ENCODE assay signal across 8 mouse cellular contexts in the genomic region with DNA sequence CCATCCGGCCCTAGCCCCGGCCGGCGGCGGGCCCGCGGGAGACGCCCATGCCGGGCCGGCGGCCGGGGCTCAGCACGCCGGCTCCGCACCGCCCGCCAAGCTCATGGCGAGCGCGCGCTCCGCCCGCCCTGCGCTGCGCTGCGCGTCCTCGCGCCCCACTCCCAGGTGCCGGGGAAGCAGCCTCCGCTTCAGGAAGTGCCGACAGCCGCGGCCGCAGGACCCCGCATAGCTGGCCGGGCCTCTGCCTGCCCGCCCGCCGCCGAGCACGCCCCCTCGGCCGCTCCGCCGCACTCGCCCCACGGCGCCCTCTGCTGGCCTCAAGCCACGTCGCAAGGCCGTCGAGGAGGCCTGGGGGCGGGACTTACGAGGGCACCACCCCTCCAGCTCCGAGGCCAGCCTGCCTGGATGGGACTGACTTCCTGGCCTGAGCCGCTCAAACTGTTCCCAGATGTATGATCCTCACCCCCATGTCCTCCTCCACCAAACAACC. TPM values are rescaled to one million over a fixed set of nuclear protein-coding genes. Genes with fewer than 3 reads are reported as not detected.
DNase-seq lines count a peak whose midpoint lies in the region; ATAC-seq and TF ChIP-seq lines count a peak whose summit lies in the region.

No protein-coding gene starts in this region.

- peak; percentile 92 for ATAC-seq in embryonic facial prominence, embryonic 15.5 days (ENCODE audit: insufficient number of reproducible peaks, low FRiP score, low TSS enrichment, low read depth)
- ATAC-seq in kidney, embryonic 14.5 days (ENCODE audit: low FRiP score, low TSS enrichment) = peak; percentile 94
- peak; percentile 96 for ATAC-seq in limb, embryonic 14.5 days (ENCODE audit: low FRiP score, low read depth)
- peak; percentile 94 for ATAC-seq in midbrain, embryonic 16.5 days

- 0 out of 2 replicates have a peak, but pooled peaks cover 4% of the 10 kb centered on the region for H3K36me3 ChIP-seq in embryonic facial prominence, embryonic 15.5 days
- no peaks in the 10 kb centered on the region; the same call in 1 of the 2 replicates for H3K36me3 ChIP-seq in kidney, embryonic 14.5 days (ENCODE audit: control insufficient read depth, insufficient read depth, low read length)
- H3K36me3 ChIP-seq in limb, embryonic 14.5 days (ENCODE audit: control insufficient read depth, insufficient read depth, low read length) = 0 out of 2 replicates have a peak, but pooled peaks cover 6% of the 10 kb centered on the region
- H3K36me3 ChIP-seq in midbrain, embryonic 16.5 days (ENCODE audit: control insufficient read depth, insufficient read depth, low read length) = no peaks in the 10 kb centered on the region
- H3K36me3 ChIP-seq in spleen, adult 2 months (ENCODE audit: control insufficient read depth, insufficient read depth, low read length) = peaks cover 1% of the 10 kb centered on the region

- 0% methylated on average over 48 of the region's 57 CpGs for WGBS in embryonic facial prominence, embryonic 15.5 days
- under 1% methylated on average over 51 of the region's 57 CpGs for WGBS in kidney, embryonic 14.5 days
- 0% methylated on average over 25 of the region's 57 CpGs for WGBS in limb, embryonic 14.5 days
- WGBS in midbrain, embryonic 16.5 days = under 1% methylated on average over 35 of the region's 57 CpGs
- WGBS in spleen, adult 2 months = under 1% methylated on average over 57 of the region's 57 CpGs

- H3K4me3 ChIP-seq in bone marrow macrophage, adult 2 months (ENCODE audit: insufficient read depth, low read length) = peak overlapping the region; percentile 94
- peak overlapping the region; percentile 84 for H3K4me3 ChIP-seq in embryonic facial prominence, embryonic 15.5 days (replicated peaks)
- peak overlapping the region; percentile 90 for H3K4me3 ChIP-seq in kidney, embryonic 14.5 days (ENCODE audit: low read length)
- peak overlapping the region; percentile 83 for H3K4me3 ChIP-seq in limb, embryonic 14.5 days (replicated peaks; ENCODE audit: low read length)
- H3K4me3 ChIP-seq in midbrain, embryonic 16.5 days (ENCODE audit: low read depth, low read length) = peak overlapping the region; percentile 77
- peak overlapping the region; percentile 83 for H3K4me3 ChIP-seq in spleen, adult 2 months (ENCODE audit: extremely low read depth, insufficient read depth, insufficient read length)

- H3K4me1 ChIP-seq in bone marrow macrophage, adult 2 months (ENCODE audit: control insufficient read depth, insufficient read depth, low read length) = peaks cover 51% of the 10 kb centered on the region
- H3K4me1 ChIP-seq in embryonic facial prominence, embryonic 15.5 days = peaks cover 52% of the 10 kb centered on the region
- H3K4me1 ChIP-seq in kidney, embryonic 14.5 days (ENCODE audit: control insufficient read depth, insufficient read depth, low read length) = peaks cover 20% of the 10 kb centered on the region
- peaks cover 23% of the 10 kb centered on the region for H3K4me1 ChIP-seq in limb, embryonic 14.5 days (ENCODE audit: control insufficient read depth, insufficient read depth, low read length)
- peaks cover 14% of the 10 kb centered on the region for H3K4me1 ChIP-seq in midbrain, embryonic 16.5 days (ENCODE audit: control insufficient read depth, insufficient read depth, low read length)
- H3K4me1 ChIP-seq in spleen, adult 2 months (ENCODE audit: control insufficient read depth, insufficient read depth, insufficient read length) = peaks cover 38% of the 10 kb centered on the region

- DNase-seq in B cell, adult 2 months = peak; percentile 98 to 99
- peak; percentile 96 to 97 for DNase-seq in heart, adult 9 months (ENCODE audit: low spot score in 2 of 2)
- DNase-seq in limb, embryonic 14.5 days (ENCODE audit: low spot score) = peak; percentile 83
- DNase-seq in spleen, adult 2 months (ENCODE audit: low read depth in 1 of 2, low spot score in 2 of 2) = peak; percentile 81 to 93

- no peaks in the 10 kb centered on the region for H3K27me3 ChIP-seq in embryonic facial prominence, embryonic 15.5 days
- no peaks in the 10 kb centered on the region; the same call in 1 of the 2 replicates for H3K27me3 ChIP-seq in kidney, embryonic 14.5 days (ENCODE audit: control insufficient read depth, insufficient read depth, low read length)
- H3K27me3 ChIP-seq in limb, embryonic 14.5 days (ENCODE audit: control insufficient read depth, insufficient read depth, low read length) = no peaks in the 10 kb centered on the region
- peaks cover 10% of the 10 kb centered on the region; the same call in 1 of the 2 replicates for H3K27me3 ChIP-seq in midbrain, embryonic 16.5 days (ENCODE audit: control insufficient read depth, insufficient read depth, low read depth, low read length)
- H3K27me3 ChIP-seq in spleen, adult 2 months (ENCODE audit: control insufficient read depth, insufficient read depth, low read length) = no peaks in the 10 kb centered on the region

- no peaks in the 10 kb centered on the region for H3K9me3 ChIP-seq in embryonic facial prominence, embryonic 15.5 days (replicated peaks)
- no peaks in the 10 kb centered on the region for H3K9me3 ChIP-seq in kidney, embryonic 14.5 days (ENCODE audit: control insufficient read depth, low read length)
- no peaks in the 10 kb centered on the region for H3K9me3 ChIP-seq in limb, embryonic 14.5 days (ENCODE audit: control insufficient read depth, low read length)
- no peaks in the 10 kb centered on the region for H3K9me3 ChIP-seq in midbrain, embryonic 16.5 days (replicated peaks; ENCODE audit: control insufficient read depth, low read length, poor library complexity, severe bottlenecking)

- no peak for TF ChIP-seq CTCF in bone marrow macrophage, adult 2 months (IDR thresholded peaks at IDR 0.05; ENCODE audit: low read depth, low read length)
- peak; percentile 93 for TF ChIP-seq CTCF in spleen, adult 2 months (IDR thresholded peaks at IDR 0.05; ENCODE audit: extremely low read depth, insufficient read depth, insufficient read length, insufficient replicate concordance)

- no peak for TF ChIP-seq POLR2A in bone marrow macrophage, adult 2 months (IDR thresholded peaks at IDR 0.05; ENCODE audit: borderline replicate concordance, low read depth, low read length)
- TF ChIP-seq POLR2A in limb, embryonic 14.5 days (IDR thresholded peaks at IDR 0.05; ENCODE audit: borderline replicate concordance, extremely low read depth, insufficient read depth, insufficient read length) = no peak
- peak; percentile 53 for TF ChIP-seq POLR2A in spleen, adult 2 months (IDR thresholded peaks at IDR 0.05; ENCODE audit: low read depth, low read length)

- peak overlapping the region; percentile 93 for H3K9ac ChIP-seq in embryonic facial prominence, embryonic 15.5 days
- peak overlapping the region; percentile 92 for H3K9ac ChIP-seq in kidney, embryonic 14.5 days (ENCODE audit: low read depth, low read length)
- H3K9ac ChIP-seq in limb, embryonic 14.5 days (ENCODE audit: low read depth, low read length, severe bottlenecking) = peak overlapping the region; percentile 85
- H3K9ac ChIP-seq in midbrain, embryonic 16.5 days (ENCODE audit: low read depth, low read length) = peak overlapping the region; percentile 87

- peak overlapping the region; percentile 99 for H3K27ac ChIP-seq in bone marrow macrophage, adult 2 months (ENCODE audit: insufficient read depth, low read depth, low read length)
- H3K27ac ChIP-seq in embryonic facial prominence, embryonic 15.5 days (replicated peaks) = peak overlapping the region; percentile 86
- peak overlapping the region; percentile 57; the same call in 1 of the 2 replicates for H3K27ac ChIP-seq in kidney, embryonic 14.5 days (ENCODE audit: low read depth, low read length)
- 0 out of 2 replicates have a peak overlapping the region, but pooled peaks have one; percentile 19 for H3K27ac ChIP-seq in limb, embryonic 14.5 days (replicated peaks; ENCODE audit: low read depth, low read length)
- peak overlapping the region; percentile 72 for H3K27ac ChIP-seq in midbrain, embryonic 16.5 days (ENCODE audit: low read length)
- peak overlapping the region; percentile 95 for H3K27ac ChIP-seq in spleen, adult 2 months (ENCODE audit: insufficient read depth, low read length)

- peak overlapping the region; percentile 85 for H3K4me2 ChIP-seq in embryonic facial prominence, embryonic 15.5 days (replicated peaks)
- H3K4me2 ChIP-seq in kidney, embryonic 14.5 days (replicated peaks; ENCODE audit: low read depth, low read length) = peak overlapping the region; percentile 85
- H3K4me2 ChIP-seq in limb, embryonic 14.5 days (replicated peaks; ENCODE audit: low read depth, low read length, severe bottlenecking) = peak overlapping the region; percentile 60
- peak overlapping the region; percentile 82 for H3K4me2 ChIP-seq in midbrain, embryonic 16.5 days (ENCODE audit: low read length)

RNA-seq across cellular contexts. Expression of a gene that starts 12.2 kb away (rescaled TPM):
- 129 and 144 TPM in 2 replicates for polyA plus RNA-seq in bone marrow macrophage, adult 2 months (2012; ENCODE audit: insufficient read depth, insufficient read length, missing spikeins)
- polyA plus RNA-seq in embryonic facial prominence, embryonic 15.5 days (2015; fragmentation: Nextera tagmentation; extraction: Ambion mirVana) = 36.3 and 39.9 TPM in 2 replicates
- polyA plus RNA-seq in kidney, embryonic 14.5 days (2014; fragmentation: Nextera tagmentation; extraction: Ambion mirVana) = 35.6 and 57.5 TPM in 2 replicates
- polyA plus RNA-seq in limb, embryonic 14.5 days (2012; rRNA removed) = 97.1 and 109 TPM in 2 replicates
- polyA plus RNA-seq in limb, embryonic 14.5 days (2014; fragmentation: Nextera tagmentation; extraction: Ambion mirVana) = 40.4 and 42.4 TPM in 2 replicates
- polyA plus RNA-seq in midbrain, embryonic 16.5 days (2015; fragmentation: Nextera tagmentation; extraction: Ambion mirVana) = 28.3 and 33.3 TPM in 2 replicates
- 279 and 335 TPM in 2 replicates for polyA plus RNA-seq in spleen, adult 2 months (2012; rRNA removed)

RNA-seq across cellular contexts. Expression of a gene that starts 18.0 kb away (rescaled TPM):
- polyA plus RNA-seq in bone marrow macrophage, adult 2 months (2012; ENCODE audit: insufficient read depth, insufficient read length, missing spikeins) = not detected in 2 replicates
- polyA plus RNA-seq in embryonic facial prominence, embryonic 15.5 days (2015; fragmentation: Nextera tagmentation; extraction: Ambion mirVana) = 0.67 and 0.79 TPM in 2 replicates
- 0.31 and 0.49 TPM in 2 replicates for polyA plus RNA-seq in kidney, embryonic 14.5 days (2014; fragmentation: Nextera tagmentation; extraction: Ambion mirVana)
- polyA plus RNA-seq in limb, embryonic 14.5 days (2012; rRNA removed) = 0.05 TPM in 1 of 2 replicates, not detected in the other
- polyA plus RNA-seq in limb, embryonic 14.5 days (2014; fragmentation: Nextera tagmentation; extraction: Ambion mirVana) = 0.37 and 0.56 TPM in 2 replicates
- polyA plus RNA-seq in midbrain, embryonic 16.5 days (2015; fragmentation: Nextera tagmentation; extraction: Ambion mirVana) = 0.11 TPM in 1 of 2 replicates, not detected in the other
- not detected in 2 replicates for polyA plus RNA-seq in spleen, adult 2 months (2012; rRNA removed)

RNA-seq across cellular contexts. Expression of a gene that starts 31.4 kb away (rescaled TPM):
- polyA plus RNA-seq in bone marrow macrophage, adult 2 months (2012; ENCODE audit: insufficient read depth, insufficient read length, missing spikeins) = 1.0 and 3.4 TPM in 2 replicates
- 879 and 898 TPM in 2 replicates for polyA plus RNA-seq in embryonic facial prominence, embryonic 15.5 days (2015; fragmentation: Nextera tagmentation; extraction: Ambion mirVana)
- polyA plus RNA-seq in kidney, embryonic 14.5 days (2014; fragmentation: Nextera tagmentation; extraction: Ambion mirVana) = 1,361 and 1,922 TPM in 2 replicates
- polyA plus RNA-seq in limb, embryonic 14.5 days (2012; rRNA removed) = 1,140 and 1,381 TPM in 2 replicates
- 1,171 and 1,392 TPM in 2 replicates for polyA plus RNA-seq in limb, embryonic 14.5 days (2014; fragmentation: Nextera tagmentation; extraction: Ambion mirVana)
- 98.8 and 113 TPM in 2 replicates for polyA plus RNA-seq in midbrain, embryonic 16.5 days (2015; fragmentation: Nextera tagmentation; extraction: Ambion mirVana)
- polyA plus RNA-seq in spleen, adult 2 months (2012; rRNA removed) = 2.7 and 3.1 TPM in 2 replicates

RNA-seq across cellular contexts. Expression of a gene that starts 36.4 kb away (rescaled TPM):
- polyA plus RNA-seq in bone marrow macrophage, adult 2 months (2012; ENCODE audit: insufficient read depth, insufficient read length, missing spikeins) = not detected in 2 replicates
- 0.25 and 0.49 TPM in 2 replicates for polyA plus RNA-seq in embryonic facial prominence, embryonic 15.5 days (2015; fragmentation: Nextera tagmentation; extraction: Ambion mirVana)
- not detected in 2 replicates for polyA plus RNA-seq in kidney, embryonic 14.5 days (2014; fragmentation: Nextera tagmentation; extraction: Ambion mirVana)
- 0.47 and 0.88 TPM in 2 replicates for polyA plus RNA-seq in limb, embryonic 14.5 days (2012; rRNA removed)
- 0.17 and 0.32 TPM in 2 replicates for polyA plus RNA-seq in limb, embryonic 14.5 days (2014; fragmentation: Nextera tagmentation; extraction: Ambion mirVana)
- 0.33 and 0.34 TPM in 2 replicates for polyA plus RNA-seq in midbrain, embryonic 16.5 days (2015; fragmentation: Nextera tagmentation; extraction: Ambion mirVana)
- 0.39 and 0.45 TPM in 2 replicates for polyA plus RNA-seq in spleen, adult 2 months (2012; rRNA removed)

Comparison
In these comparisons a context has a peak if more than half of its experiments do, and no peak if none do; other contexts are left out.
1. Peak in every context shown above with its lines: DNase-seq, ATAC-seq, H3K4me3 ChIP-seq and H3K27ac ChIP-seq.
2. H3K27ac ChIP-seq: peak in every context shown above with its lines; median percentile 99 in bone marrow macrophage, adult 2 months; 95 in spleen, adult 2 months; 86 in embryonic facial prominence, embryonic 15.5 days; 72 in midbrain, embryonic 16.5 days; 57 in kidney, embryonic 14.5 days; 19 in limb, embryonic 14.5 days.
3. RNA of a gene that starts 31.4 kb away (polyA plus RNA-seq): 1,140 to 1,392 TPM in limb, embryonic 14.5 days, 1,361 to 1,922 TPM in kidney, embryonic 14.5 days, 879 to 898 TPM in embryonic facial prominence, embryonic 15.5 days and 98.8 to 113 TPM in midbrain, embryonic 16.5 days; 1.0 to 3.4 TPM in bone marrow macrophage, adult 2 months and 2.7 to 3.1 TPM in spleen, adult 2 months; every median in the first group is over 10 times any median in the second.